Mouse (Mus musculus): ENCODE results near the gene Prkce.

- TF ChIP-seq CTCF (IDR thresholded peaks at IDR 0.05; ENCODE audit: extremely low read depth, insufficient read length, insufficient replicate concordance, low read depth, low read length) (no peak), POLR2A (IDR thresholded peaks at IDR 0.05; ENCODE audit: low read depth, low read length) (no peak)
Observed at GRCm38 (mm10) chr17:86482675-86483074, 315.1 kb downstream of the Prkce start.

Data from small intestine, adult 2 months (tissue).